Mouse (Mus musculus) heart, embryonic 15.5 days (tissue): ENCODE measurements around the gene Tfap2b. TPM values are rescaled to one million over a fixed set of nuclear protein-coding genes. Genes with fewer than 3 reads are reported as not detected.

ENCODE experiments used
- ATAC-seq: fragments of 200-750 bp; cut with Nextera tagmentation; replicated peaks from 2 replicates; pipeline ENCODE4 v1.8.0; 2017; ENCODE audit warnings: low read depth, moderate TSS enrichment; ENCODE audit not compliant: insufficient number of reproducible peaks, insufficient read depth, low FRiP score
- H3K27ac ChIP-seq: fragments of 300-500 bp; sonication (generic); 2 replicates; pipeline ENCODE4 v1.5.1; 2015; ENCODE audit warnings: mild to moderate bottlenecking, inconsistent platforms
- H3K27me3 ChIP-seq: fragments of 300-500 bp; sonication (generic); 2 replicates; pipeline ENCODE4 v1.6.1; 2015; ENCODE audit warnings: inconsistent platforms
- H3K36me3 ChIP-seq: fragments of 300-500 bp; sonication (generic); 2 replicates; pipeline ENCODE4 v1.6.1; 2015; ENCODE audit warnings: mild to moderate bottlenecking, inconsistent platforms
- H3K4me1 ChIP-seq: fragments of 300-500 bp; sonication (generic); replicated peaks from 2 replicates; pipeline ENCODE4 v1.6.1; 2015; ENCODE audit warnings: inconsistent platforms
- H3K4me2 ChIP-seq: fragments of 300-500 bp; sonication (generic); 2 replicates; pipeline ENCODE4 v1.6.1; 2015; ENCODE audit warnings: inconsistent platforms, mild to moderate bottlenecking, moderate library complexity
- H3K4me3 ChIP-seq: fragments of 300-500 bp; sonication (generic); 2 replicates; pipeline ENCODE4 v1.5.1; 2015; ENCODE audit warnings: mild to moderate bottlenecking, inconsistent platforms
- H3K9ac ChIP-seq: fragments of 300-500 bp; sonication (generic); 2 replicates; pipeline ENCODE4 v1.6.1; 2015; ENCODE audit warnings: mild to moderate bottlenecking, inconsistent platforms
- H3K9me3 ChIP-seq: fragments of 300-500 bp; sonication (generic); replicated peaks from 2 replicates; pipeline ENCODE4 v1.6.1; 2016; ENCODE audit warnings: inconsistent platforms
- WGBS: fragments of 180-500 bp; shearing (Covaris S2); methylation state at CpG from one replicate; pipeline ENCODE4 v1.1.7; 2015; ENCODE audit warnings: mixed read lengths; 5-methylcytosine and 5-hydroxymethylcytosine counted together
- polyA plus RNA-seq: library from polyadenylated mRNA; unstranded; fragments of >200 nt; fragmentation: Nextera tagmentation; extraction: Ambion mirVana; gene quantifications from 2 replicates; pipeline ENCODE4 v1.2.1, GENCODE M21; 2015

Gene Tfap2b
- polyA plus RNA-seq, 1 experiment from 2014 or later: 0.15 TPM

DNA sequence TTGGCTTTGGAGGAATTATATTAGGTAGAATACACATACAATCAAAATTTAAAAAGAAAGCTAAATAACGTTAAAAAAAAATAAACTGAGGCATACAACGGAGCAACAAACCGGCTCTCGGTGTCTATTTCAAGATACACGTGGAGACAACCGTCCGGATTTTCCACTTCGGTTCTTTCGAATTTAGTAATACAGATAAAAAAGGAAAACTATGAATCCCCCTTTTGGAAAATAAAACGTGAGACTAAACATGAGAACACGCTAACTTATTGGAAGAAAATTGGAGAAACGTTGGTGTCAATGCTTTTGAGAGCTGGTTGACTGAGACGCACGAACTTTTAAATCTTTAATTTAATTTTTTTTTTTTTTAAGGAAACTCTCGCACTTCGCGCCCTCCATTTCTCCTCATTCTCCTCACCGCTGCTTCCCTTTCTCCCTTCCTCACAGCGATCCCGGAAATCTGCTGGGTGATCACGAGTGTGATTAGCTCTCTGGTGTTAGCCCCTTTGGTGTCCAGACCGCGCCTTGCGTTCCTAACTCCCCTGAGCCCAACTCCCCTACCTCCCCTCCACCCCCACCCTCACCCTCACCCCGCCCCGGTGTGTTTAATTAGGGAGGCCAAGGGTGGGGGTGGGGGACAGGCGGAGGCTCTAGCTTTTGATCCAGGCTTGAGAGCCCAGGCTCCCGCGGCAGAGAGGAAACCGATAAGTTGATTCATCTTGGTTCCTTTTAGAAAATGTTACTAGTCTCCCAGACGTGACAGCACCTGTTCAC is 25.9 kb downstream of the Tfap2b start:
- H3K36me3 ChIP-seq: no peaks in the 10 kb centered on the region
- WGBS: 2% methylated on average over 31 of the region's 31 CpGs
- ATAC-seq: no peak
- peaks cover 86% of the 10 kb centered on the region for H3K27me3 ChIP-seq
- no peaks in the 10 kb centered on the region for H3K4me1 ChIP-seq
- H3K9ac ChIP-seq: no peak overlapping the region
- no peak overlapping the region for H3K27ac ChIP-seq
- no peak overlapping the region for H3K4me3 ChIP-seq
- no peaks in the 10 kb centered on the region for H3K9me3 ChIP-seq
- H3K4me2 ChIP-seq: no peak overlapping the region

- H3K27me3 ChIP-seq: peaks cover 88% of the 10 kb centered on the region
- no peak overlapping the region for H3K9ac ChIP-seq
- H3K4me2 ChIP-seq: no peak overlapping the region
- no peaks in the 10 kb centered on the region for H3K9me3 ChIP-seq
- no peaks in the 10 kb centered on the region for H3K36me3 ChIP-seq
- no peak overlapping the region for H3K4me3 ChIP-seq
- H3K27ac ChIP-seq: no peak overlapping the region
- 1% methylated on average over 5 of the region's 5 CpGs for WGBS
- ATAC-seq: no peak
- H3K4me1 ChIP-seq: 0 out of 2 replicates have a peak, but pooled peaks cover 2% of the 10 kb centered on the region
These were observed 27.3 kb downstream of the Tfap2b start for GRCm38 (mm10) chr1:19236051-19236450.

DNA sequence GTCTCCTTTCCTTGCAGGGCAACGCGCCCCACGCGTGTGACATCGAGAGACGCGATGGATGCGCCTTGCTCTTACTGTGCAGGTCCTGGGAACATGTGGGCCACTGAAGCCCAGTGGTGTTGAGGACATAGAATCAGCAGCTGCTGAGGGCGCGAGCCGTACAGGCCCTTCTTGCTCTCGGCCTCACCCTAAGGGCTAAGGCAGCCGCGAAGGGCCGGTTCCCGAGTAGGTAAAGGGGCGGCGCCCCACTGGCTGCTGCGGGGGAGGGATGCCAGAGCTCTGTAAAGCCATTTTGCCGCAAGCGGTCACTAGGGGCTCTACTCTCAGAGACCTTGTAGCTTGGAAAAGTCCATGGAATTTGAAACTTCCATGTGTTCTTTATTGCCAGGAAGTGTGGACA is 27.9 kb downstream of the Tfap2b start:
- no peak for ATAC-seq
- no peak overlapping the region for H3K27ac ChIP-seq
- H3K27me3 ChIP-seq: peaks cover 88% of the 10 kb centered on the region
- H3K4me3 ChIP-seq: no peak overlapping the region
- 3% methylated on average over 21 of the region's 21 CpGs for WGBS
- H3K9me3 ChIP-seq: no peaks in the 10 kb centered on the region
- no peak overlapping the region for H3K4me2 ChIP-seq
- H3K36me3 ChIP-seq: no peaks in the 10 kb centered on the region
- H3K9ac ChIP-seq: no peak overlapping the region
- H3K4me1 ChIP-seq: 0 out of 2 replicates have a peak, but pooled peaks cover 7% of the 10 kb centered on the region

DNA sequence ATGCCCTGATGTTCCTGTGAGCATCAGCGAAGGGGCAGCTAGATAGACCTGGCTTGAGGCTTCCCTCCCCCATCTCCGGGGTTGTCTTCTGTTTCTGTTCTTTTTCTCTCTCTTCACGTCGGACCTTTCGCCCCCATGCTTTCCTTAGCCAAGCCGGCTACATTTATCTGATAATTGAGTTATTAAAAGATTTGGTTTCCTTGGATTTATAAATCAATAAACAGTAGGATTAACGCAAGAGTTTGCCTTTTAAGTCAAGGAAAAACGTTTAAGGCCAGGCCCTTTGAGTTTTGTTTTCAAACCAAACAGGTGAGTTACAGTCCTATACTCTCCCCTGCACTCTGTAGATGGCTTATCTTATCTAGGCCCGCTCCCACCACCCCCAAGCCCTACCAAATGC is 28.3 kb downstream of the Tfap2b start:
- H3K27ac ChIP-seq: no peak overlapping the region
- no peaks in the 10 kb centered on the region for H3K9me3 ChIP-seq
- H3K4me3 ChIP-seq: no peak overlapping the region
- H3K36me3 ChIP-seq: no peaks in the 10 kb centered on the region
- H3K27me3 ChIP-seq: peaks cover 88% of the 10 kb centered on the region
- 4% methylated on average over 9 of the region's 9 CpGs for WGBS
- 0 out of 2 replicates have a peak, but pooled peaks cover 7% of the 10 kb centered on the region for H3K4me1 ChIP-seq
- no peak for ATAC-seq
- H3K9ac ChIP-seq: no peak overlapping the region
- H3K4me2 ChIP-seq: no peak overlapping the region

DNA sequence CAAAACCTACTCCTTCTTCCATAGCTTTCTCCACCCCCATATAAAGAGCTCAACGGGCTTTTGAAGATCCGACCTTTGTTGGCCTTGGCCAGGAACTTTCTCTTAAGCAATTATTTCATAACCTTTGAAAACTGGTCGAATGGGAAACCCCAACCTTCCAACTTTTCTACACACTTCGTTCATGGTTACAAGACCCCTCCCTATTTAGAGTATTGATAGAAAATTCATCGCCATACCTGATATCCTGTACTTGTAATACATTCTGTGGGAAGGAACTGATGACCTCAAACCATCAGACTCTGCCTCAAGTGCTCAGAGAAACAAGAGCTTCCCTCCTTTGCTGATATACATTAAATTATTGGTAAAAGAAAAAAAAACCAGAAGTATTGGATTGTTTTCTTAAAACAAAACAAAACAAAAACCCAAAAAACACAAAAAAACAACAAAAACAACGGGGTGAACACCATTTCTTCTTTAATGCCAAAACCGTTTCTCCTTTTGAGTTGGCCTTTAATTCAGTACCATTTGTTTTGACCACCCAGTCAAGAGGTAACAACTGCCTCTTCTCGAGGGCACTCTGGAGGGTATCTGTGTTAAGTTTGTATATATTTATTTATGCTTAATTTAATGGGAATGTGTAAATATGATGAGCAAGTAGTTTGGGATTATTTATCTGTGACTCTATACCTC is 29.2 kb downstream of the Tfap2b start:
- Histone ChIP-seq H3K36me3 (no peaks in the 10 kb centered on the region), H3K27ac (no peak overlapping the region), H3K4me3 (no peak overlapping the region), H3K9ac (no peak overlapping the region), H3K27me3 (peaks cover 88% of the 10 kb centered on the region), H3K9me3 (no peaks in the 10 kb centered on the region), H3K4me1 (0 out of 2 replicates have a peak, but pooled peaks cover 7% of the 10 kb centered on the region), H3K4me2 (no peak overlapping the region)
- no peak for ATAC-seq
- WGBS: 4% methylated on average over 8 of the region's 8 CpGs

DNA sequence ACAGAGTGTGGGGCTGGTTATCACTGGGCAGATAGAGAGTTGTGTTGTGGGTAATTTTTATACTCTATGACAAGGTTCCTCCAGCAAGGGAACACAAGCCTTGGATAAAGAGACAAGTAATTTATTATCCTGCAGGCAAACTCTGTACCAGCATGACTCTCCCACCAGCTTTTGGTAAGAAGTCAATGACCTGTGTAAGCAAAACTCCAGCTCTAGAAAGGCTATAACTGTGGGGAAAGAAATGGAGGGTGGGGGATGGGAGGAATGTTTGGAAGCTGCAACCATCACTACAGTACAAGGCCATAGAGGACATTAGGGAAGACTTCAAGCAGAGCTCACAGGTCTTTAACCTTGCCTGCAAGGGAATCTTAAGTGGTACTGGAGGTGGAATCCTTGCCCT is 31.3 kb downstream of the Tfap2b start:
- no peak overlapping the region for H3K4me3 ChIP-seq
- ATAC-seq: no peak
- H3K4me2 ChIP-seq: no peak overlapping the region
- no peak overlapping the region for H3K9ac ChIP-seq
- 0 out of 2 replicates have a peak, but pooled peaks cover 7% of the 10 kb centered on the region for H3K4me1 ChIP-seq
- no peak overlapping the region for H3K27ac ChIP-seq
- peaks cover 82% of the 10 kb centered on the region for H3K27me3 ChIP-seq
- H3K9me3 ChIP-seq: no peaks in the 10 kb centered on the region
- H3K36me3 ChIP-seq: no peaks in the 10 kb centered on the region

- Histone ChIP-seq H3K9me3 (no peaks in the 10 kb centered on the region), H3K4me1 (0 out of 2 replicates have a peak, but pooled peaks cover 7% of the 10 kb centered on the region), H3K27ac (no peak overlapping the region), H3K36me3 (no peaks in the 10 kb centered on the region), H3K4me3 (peak overlapping the region; percentile 29), H3K9ac (no peak overlapping the region), H3K27me3 (peaks cover 69% of the 10 kb centered on the region), H3K4me2 (peak overlapping the region; percentile 55)
- no peak for ATAC-seq
- WGBS: under 1% methylated on average over 18 of the region's 20 CpGs
These were observed 32.6 kb downstream of the Tfap2b start for GRCm38 (mm10) chr1:19241316-19241715.

DNA sequence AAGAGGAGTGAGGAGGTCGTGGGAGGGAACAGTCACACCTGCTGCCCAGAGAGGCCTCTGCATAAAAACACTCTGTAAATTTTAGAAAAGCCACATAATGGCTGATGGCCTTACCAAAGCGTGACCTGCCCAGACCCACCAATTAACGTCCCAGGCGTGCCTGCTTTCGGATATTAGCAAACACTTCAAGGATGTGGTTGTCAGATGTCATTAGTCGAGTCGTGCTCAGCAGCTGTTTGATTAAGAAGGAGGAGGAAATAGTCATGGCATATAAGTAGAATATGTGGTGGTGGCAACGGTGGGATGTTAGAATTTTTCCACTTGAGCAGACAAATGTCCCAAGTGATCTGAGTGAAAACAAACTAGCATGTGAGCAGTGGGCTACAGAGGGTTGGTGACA is 33.3 kb downstream of the Tfap2b start:
- ATAC-seq: no peak
- 5% methylated on average over 8 of the region's 8 CpGs for WGBS
- H3K9me3 ChIP-seq: no peaks in the 10 kb centered on the region
- no peak overlapping the region for H3K9ac ChIP-seq
- H3K4me1 ChIP-seq: 0 out of 2 replicates have a peak, but pooled peaks cover 7% of the 10 kb centered on the region
- peaks cover 62% of the 10 kb centered on the region for H3K27me3 ChIP-seq
- H3K36me3 ChIP-seq: no peaks in the 10 kb centered on the region
- H3K4me3 ChIP-seq: no peak overlapping the region
- H3K4me2 ChIP-seq: no peak overlapping the region; the same call in 1 of the 2 replicates
- H3K27ac ChIP-seq: no peak overlapping the region

GRCm38 (mm10) chr1:19245032-19245431 is 36.3 kb downstream of the Tfap2b start:
- Histone ChIP-seq H3K4me1 (0 out of 2 replicates have a peak, but pooled peaks cover 7% of the 10 kb centered on the region), H3K4me2 (no peak overlapping the region), H3K9ac (no peak overlapping the region), H3K27me3 (peaks cover 38% of the 10 kb centered on the region), H3K4me3 (no peak overlapping the region), H3K36me3 (no peaks in the 10 kb centered on the region), H3K9me3 (no peaks in the 10 kb centered on the region), H3K27ac (no peak overlapping the region)
- WGBS: 47% methylated on average over 4 of the region's 4 CpGs
- no peak for ATAC-seq

DNA sequence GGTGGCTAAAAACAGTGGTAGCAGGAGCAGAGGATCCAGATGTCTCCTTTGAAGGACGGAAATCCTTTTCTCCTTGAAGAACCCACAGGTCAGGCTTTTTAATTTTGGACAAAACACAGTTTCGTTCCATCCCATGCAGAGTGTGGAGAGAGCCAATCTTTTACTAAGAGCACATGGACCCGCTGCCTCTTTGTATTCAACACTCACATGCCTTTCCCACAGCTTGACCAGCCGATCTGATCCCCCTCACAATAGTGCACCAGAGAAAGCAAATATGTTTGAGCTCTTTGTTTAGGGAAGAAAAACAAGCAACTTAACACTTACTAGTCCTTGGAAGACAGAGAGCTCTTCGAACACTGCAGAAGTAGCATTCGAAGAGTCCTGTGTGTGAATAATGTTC is 42.6 kb downstream of the Tfap2b start:
- Histone ChIP-seq H3K36me3 (no peaks in the 10 kb centered on the region), H3K27ac (no peak overlapping the region), H3K4me2 (no peak overlapping the region), H3K4me1 (no peaks in the 10 kb centered on the region), H3K4me3 (no peak overlapping the region), H3K27me3 (no peaks in the 10 kb centered on the region), H3K9me3 (no peaks in the 10 kb centered on the region), H3K9ac (no peak overlapping the region)
- no peak for ATAC-seq
- whole genome bisulfite sequencing: 62% methylated on average over 6 of the region's 6 CpGs

GRCm38 (mm10) chr1:19269596-19269995 is 60.9 kb downstream of the Tfap2b start:
- Histone ChIP-seq H3K27me3 (no peaks in the 10 kb centered on the region), H3K27ac (no peak overlapping the region), H3K4me3 (no peak overlapping the region), H3K4me1 (no peaks in the 10 kb centered on the region), H3K36me3 (no peaks in the 10 kb centered on the region), H3K9ac (no peak overlapping the region), H3K9me3 (no peaks in the 10 kb centered on the region), H3K4me2 (no peak overlapping the region)
- no peak for ATAC-seq
- 61% methylated on average over 1 of the region's 1 CpGs for WGBS
